Mouse (Mus musculus) stomach, embryonic 14.5 days (tissue): ENCODE results near the gene Mrpl34. TPM values are rescaled to one million over a fixed set of nuclear protein-coding genes. Genes with fewer than 3 reads are reported as not detected.

Experiments
- ATAC-seq: fragments of 200-750 bp; cut with Nextera tagmentation; 2 replicates; pipeline ENCODE4 v1.8.0; 2017; ENCODE audit warnings: low read depth, moderate TSS enrichment; ENCODE audit not compliant: insufficient number of reproducible peaks, insufficient read depth, low FRiP score
- H3K27ac ChIP-seq: fragments of 300-500 bp; sonication (generic); 2 replicates; pipeline ENCODE4 v1.5.1; 2014; ENCODE audit warnings: mild to moderate bottlenecking, low read length, moderate library complexity, mixed read lengths
- H3K27me3 ChIP-seq: fragments of 300-500 bp; sonication (generic); 2 replicates; pipeline ENCODE4 v1.6.1; 2014; ENCODE audit warnings: low read length, control low read depth, mixed read lengths; ENCODE audit not compliant: control insufficient read depth, insufficient read depth
- H3K36me3 ChIP-seq: fragments of 300-500 bp; sonication (generic); 2 replicates; pipeline ENCODE4 v1.6.1; 2014; ENCODE audit warnings: mild to moderate bottlenecking, control low read depth, low read length, moderate library complexity, mixed read lengths; ENCODE audit not compliant: control insufficient read depth, insufficient read depth
- H3K4me1 ChIP-seq: fragments of 300-500 bp; sonication (generic); 2 replicates; pipeline ENCODE4 v1.6.1; 2014; ENCODE audit warnings: low read length, control low read depth, mixed read lengths; ENCODE audit not compliant: control insufficient read depth, insufficient read depth
- H3K4me2 ChIP-seq: fragments of 300-500 bp; sonication (generic); replicated peaks from 2 replicates; pipeline ENCODE4 v1.6.1; 2014; ENCODE audit warnings: low read depth, low read length, control low read depth
- H3K4me3 ChIP-seq: fragments of 300-500 bp; sonication (generic); 2 replicates; pipeline ENCODE4 v1.5.1; 2014; ENCODE audit warnings: low read depth, low read length, control low read depth
- H3K9ac ChIP-seq: fragments of 300-500 bp; sonication (generic); replicated peaks from 2 replicates; pipeline ENCODE4 v1.6.1; 2014; ENCODE audit warnings: low read depth, mild to moderate bottlenecking, control low read depth, low read length, moderate library complexity, mixed read lengths
- H3K9me3 ChIP-seq: fragments of 300-500 bp; sonication (generic); 2 replicates; pipeline ENCODE4 v1.6.1; 2016; ENCODE audit warnings: low read depth, low read length, control low read depth; ENCODE audit not compliant: control insufficient read depth
- WGBS: fragments of 180-500 bp; shearing (Covaris S2); extraction: QIAGEN DNeasy Blood & Tissue Kit; methylation state at CpG from one replicate; pipeline ENCODE4 v1.1.7; 2014; 5-methylcytosine and 5-hydroxymethylcytosine counted together
- polyA plus RNA-seq: library from polyadenylated mRNA; unstranded; fragments of >200 nt; fragmentation: Nextera tagmentation; extraction: Ambion mirVana; gene quantifications from 2 replicates; pipeline ENCODE4 v1.2.1, GENCODE M21; 2014

The Mrpl34 gene
- polyA plus RNA-seq, 1 experiment from 2014 or later: 154 TPM

- H3K9me3 ChIP-seq: no peaks in the 10 kb centered on the region
- H3K27ac ChIP-seq: peak overlapping the region; percentile 95
- peak overlapping the region; percentile 62 for H3K4me3 ChIP-seq
- WGBS: under 1% methylated on average over 22 of the region's 22 CpGs
- peak; percentile 82 for ATAC-seq
- no peaks in the 10 kb centered on the region for H3K27me3 ChIP-seq
- H3K9ac ChIP-seq: peak overlapping the region; percentile 68
- peaks cover 24% of the 10 kb centered on the region; the same call in 1 of the 2 replicates for H3K36me3 ChIP-seq
- peak overlapping the region; percentile 99 for H3K4me2 ChIP-seq
- H3K4me1 ChIP-seq: peaks cover 18% of the 10 kb centered on the region
These were observed 23.7 kb downstream of the Mrpl34 start for GRCm38 (mm10) chr8:71488454-71488853.

GRCm38 (mm10) chr8:71495039-71495438, 30.3 kb downstream of the Mrpl34 start:
- Histone ChIP-seq H3K4me2 (no peak overlapping the region), H3K9me3 (no peaks in the 10 kb centered on the region), H3K27me3 (no peaks in the 10 kb centered on the region), H3K4me3 (no peak overlapping the region), H3K9ac (no peak overlapping the region), H3K4me1 (peaks cover 20% of the 10 kb centered on the region), H3K27ac (no peak overlapping the region), H3K36me3 (peaks cover 30% of the 10 kb centered on the region)
- WGBS: 26% methylated on average over 16 of the region's 16 CpGs
- ATAC-seq: peak; percentile 34; the same call in 1 of the 2 replicates

- Histone ChIP-seq H3K4me1 (peaks cover 20% of the 10 kb centered on the region), H3K36me3 (peaks cover 24% of the 10 kb centered on the region), H3K4me3 (no peak overlapping the region), H3K9ac (no peak overlapping the region), H3K27ac (peak overlapping the region; percentile 30; the same call in 1 of the 2 replicates), H3K4me2 (no peak overlapping the region), H3K9me3 (no peaks in the 10 kb centered on the region), H3K27me3 (no peaks in the 10 kb centered on the region)
- ATAC-seq: no peak
- 88% methylated on average over 5 of the region's 5 CpGs for WGBS
These were observed 31.1 kb downstream of the Mrpl34 start for GRCm38 (mm10) chr8:71495811-71496210.

- WGBS: 34% methylated on average over 11 of the region's 11 CpGs
- peak; percentile 25; the same call in 1 of the 2 replicates for ATAC-seq
- Histone ChIP-seq H3K4me2 (no peak overlapping the region), H3K27me3 (no peaks in the 10 kb centered on the region), H3K4me1 (peaks cover 20% of the 10 kb centered on the region), H3K4me3 (no peak overlapping the region), H3K27ac (peak overlapping the region; percentile 30; the same call in 1 of the 2 replicates), H3K36me3 (peaks cover 18% of the 10 kb centered on the region), H3K9ac (no peak overlapping the region; the same call in 1 of the 2 replicates), H3K9me3 (no peaks in the 10 kb centered on the region)
These were observed 31.7 kb downstream of the Mrpl34 start for GRCm38 (mm10) chr8:71496481-71496880.

GRCm38 (mm10) chr8:71497077-71497645, 32.4 kb downstream of the Mrpl34 start:
- Histone ChIP-seq H3K27ac (peak overlapping the region; percentile 30; the same call in 1 of the 2 replicates), H3K36me3 (peaks cover 15% of the 10 kb centered on the region), H3K4me3 (no peak overlapping the region), H3K4me2 (no peak overlapping the region), H3K9ac (no peak overlapping the region), H3K4me1 (peaks cover 20% of the 10 kb centered on the region), H3K9me3 (no peaks in the 10 kb centered on the region), H3K27me3 (no peaks in the 10 kb centered on the region)
- 84% methylated on average over 1 of the region's 1 CpGs for WGBS
- ATAC-seq: no peak

GRCm38 (mm10) chr8:71497881-71498501, 33.2 kb downstream of the Mrpl34 start:
- 18% methylated on average over 15 of the region's 15 CpGs for WGBS
- Histone ChIP-seq H3K4me2 (no peak overlapping the region), H3K27me3 (no peaks in the 10 kb centered on the region), H3K36me3 (peaks cover 7% of the 10 kb centered on the region), H3K9me3 (no peaks in the 10 kb centered on the region), H3K27ac (peak overlapping the region; percentile 29; the same call in 1 of the 2 replicates), H3K4me3 (no peak overlapping the region), H3K9ac (no peak overlapping the region), H3K4me1 (peaks cover 20% of the 10 kb centered on the region)
- no peak for ATAC-seq

GRCm38 (mm10) chr8:71498816-71499690, 34.3 kb downstream of the Mrpl34 start:
- Histone ChIP-seq H3K4me1 (peaks cover 20% of the 10 kb centered on the region), H3K27ac (peak overlapping the region; percentile 29; the same call in 1 of the 2 replicates), H3K4me3 (no peak overlapping the region), H3K36me3 (peaks cover 3% of the 10 kb centered on the region; the same call in 1 of the 2 replicates), H3K9me3 (no peaks in the 10 kb centered on the region), H3K27me3 (no peaks in the 10 kb centered on the region), H3K9ac (no peak overlapping the region), H3K4me2 (no peak overlapping the region)
- ATAC-seq: no peak
- WGBS: 21% methylated on average over 16 of the region's 16 CpGs

GRCm38 (mm10) chr8:71504349-71504748, 39.6 kb downstream of the Mrpl34 start:
- Histone ChIP-seq H3K9ac (no peak overlapping the region), H3K9me3 (no peaks in the 10 kb centered on the region), H3K27me3 (peaks cover 20% of the 10 kb centered on the region), H3K4me3 (no peak overlapping the region), H3K36me3 (no peaks in the 10 kb centered on the region), H3K4me1 (no peaks in the 10 kb centered on the region), H3K27ac (no peak overlapping the region), H3K4me2 (no peak overlapping the region)
- ATAC-seq: no peak
- WGBS: 82% methylated on average over 4 of the region's 4 CpGs
